Mouse (Mus musculus) ES-E14 (cell line): ENCODE results near the gene Nmrk2. TPM values are rescaled to one million over a fixed set of nuclear protein-coding genes. Genes with fewer than 3 reads are reported as not detected.
A peak's percentile ranks its signal among the peaks of the same experiment; 100 is the strongest.
"Not testable (repeated sequence)": the region's sequence is repeated elsewhere in the genome, so short reads cannot be mapped to it uniquely, and the experiment has no call there.

Experiments used
- DNase-seq: peaks from one replicate; pipeline ENCODE4 v3.0.0-alpha.2; 2013; ENCODE audit warnings: low read depth, low spot score
- H3K27ac ChIP-seq: 2 replicates; pipeline ENCODE4 v1.5.1; 2012; ENCODE audit warnings: low read depth, mild to moderate bottlenecking, low read length, moderate library complexity, mixed read lengths; ENCODE audit not compliant: poor library complexity, insufficient read depth, severe bottlenecking
- H3K36me3 ChIP-seq: 2 replicates; pipeline ENCODE4 v1.6.1; 2012; ENCODE audit warnings: mild to moderate bottlenecking, low read length, moderate library complexity, mixed read lengths; ENCODE audit not compliant: control insufficient read depth, poor library complexity, insufficient read depth, severe bottlenecking
- H3K4me1 ChIP-seq, 2 experiments: fragments of 150-350 bp in 1 of 2; sonication (generic) in 1 of 2; 2 replicates each; pipeline ENCODE4 v1.6.1; 2012; ENCODE audit warnings: low read length in 2 of 2, mild to moderate bottlenecking in 1 of 2, mixed read lengths in 1 of 2; ENCODE audit not compliant: control insufficient read depth in 2 of 2, insufficient read depth in 2 of 2, poor library complexity in 1 of 2
- H3K4me3 ChIP-seq, 2 experiments: fragments of 150-350 bp in 1 of 2; sonication (generic) in 1 of 2; 2 replicates each; pipeline ENCODE4 v1.5.1; 2012; ENCODE audit warnings: low read length in 2 of 2, low read depth in 1 of 2, mild to moderate bottlenecking in 1 of 2, mixed read lengths in 1 of 2; ENCODE audit not compliant: insufficient read depth in 1 of 2, poor library complexity in 1 of 2, severe bottlenecking in 1 of 2
- H3K9ac ChIP-seq: 2 replicates; pipeline ENCODE4 v1.6.1; 2012; ENCODE audit warnings: low read depth, mild to moderate bottlenecking, low read length, mixed read lengths; ENCODE audit not compliant: poor library complexity, insufficient read depth, severe bottlenecking
- H3K9me3 ChIP-seq: fragments of 150-350 bp; sonication (generic); 2 replicates; pipeline ENCODE4 v1.6.1; 2012; ENCODE audit warnings: low read depth, mild to moderate bottlenecking, low read length; ENCODE audit not compliant: control insufficient read depth, insufficient read depth
- CHD2 ChIP-seq: IDR thresholded peaks from 2 replicates; pipeline ENCODE4 v1.6.1; 2014; ENCODE audit warnings: mild to moderate bottlenecking, low read depth, low read length, inconsistent platforms
- HCFC1 ChIP-seq: IDR thresholded peaks from 2 replicates; pipeline ENCODE4 v1.6.1; 2012; ENCODE audit warnings: low read length, inconsistent platforms, borderline replicate concordance; ENCODE audit not compliant: insufficient read depth
- MAFK ChIP-seq: IDR thresholded peaks from 2 replicates; pipeline ENCODE4 v1.6.1; 2014; ENCODE audit warnings: mild to moderate bottlenecking, low read depth, low read length, inconsistent platforms; ENCODE audit not compliant: insufficient read depth
- ZC3H11A ChIP-seq: IDR thresholded peaks from 2 replicates; pipeline ENCODE4 v1.6.1; 2012; ENCODE audit warnings: low read depth, mild to moderate bottlenecking, inconsistent platforms, low read length, borderline replicate concordance
- ZNF384 ChIP-seq: IDR thresholded peaks from 2 replicates; pipeline ENCODE4 v1.6.1; 2012; ENCODE audit warnings: low read depth, low read length, inconsistent platforms
- in situ Hi-C, 2 experiments: fragments of 600-800 bp; cut with MboI; formaldehyde crosslinking; loops; one replicate each; pipeline ENCODE4 v1.15.1; 2025; ENCODE audit warnings: low sequenced_read_pairs in 2 of 2, inconsistent platforms in 1 of 2; ENCODE audit not compliant: unreplicated experiment in 2 of 2
- total RNA-seq: library from RNA; depleted of rRNA; stranded (reverse); fragments of 300-350 nt; gene quantifications from 2 replicates; pipeline ENCODE4 v1.2.3, GENCODE M21; 2012

Gene Nmrk2
- total RNA-seq, 1 experiment = not detected

- Histone ChIP-seq H3K4me1 (peaks cover 0 to 2% of the 10 kb centered on the region in 2 experiments; a peak in 1 of 4 replicates), H3K9ac (no peak overlapping the region), H3K9me3 (no peaks in the 10 kb centered on the region), H3K27ac (no peak overlapping the region), H3K36me3 (no peaks in the 10 kb centered on the region), H3K4me3 (no peak overlapping the region)
- TF ChIP-seq HCFC1 (no peak), CHD2 (no peak), MAFK (no peak), ZC3H11A (no peak), ZNF384 (no peak)
- in situ Hi-C loops = no loop called here
- no peak for DNase-seq
Measured at GRCm38 (mm10) chr10:81217964-81218363, 16.1 kb upstream of the Nmrk2 start.

DNA sequence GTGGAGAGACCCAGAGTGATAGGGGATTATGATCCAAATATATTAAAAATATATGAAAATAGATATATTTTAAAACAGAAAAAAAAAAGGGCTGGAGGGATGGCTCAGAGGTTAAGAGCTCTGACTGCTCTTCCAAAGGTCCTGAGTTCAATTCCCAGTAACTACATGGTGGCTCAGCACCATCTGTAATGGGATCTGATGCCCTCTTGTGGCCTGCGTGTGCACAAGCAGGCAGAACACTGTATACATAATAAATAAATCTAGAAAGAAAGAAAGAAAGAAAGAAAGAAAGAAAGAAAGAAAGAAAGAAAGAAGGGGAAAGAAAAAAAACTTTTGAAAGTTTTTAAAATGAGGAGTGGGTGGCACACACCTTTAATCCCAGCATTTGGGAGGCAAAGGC is 15.4 kb upstream of the Nmrk2 start:
- H3K4me3 ChIP-seq, H3K36me3 ChIP-seq, H3K9ac ChIP-seq, H3K27ac ChIP-seq, DNase-seq, H3K9me3 ChIP-seq, H3K4me1 ChIP-seq, in situ Hi-C loops: not testable (repeated sequence)

GRCm38 (mm10) chr10:81216810-81217209 is 15.0 kb upstream of the Nmrk2 start:
- Histone ChIP-seq H3K4me1 (peaks cover 0 to 2% of the 10 kb centered on the region in 2 experiments; a peak in 1 of 4 replicates), H3K27ac (no peak overlapping the region), H3K9ac (no peak overlapping the region), H3K4me3 (no peak overlapping the region), H3K36me3 (no peaks in the 10 kb centered on the region), H3K9me3 (no peaks in the 10 kb centered on the region)
- TF ChIP-seq ZNF384 (no peak), HCFC1 (no peak), CHD2 (no peak), MAFK (no peak), ZC3H11A (no peak)
- in situ Hi-C loops = no loop called here
- no peak for DNase-seq

DNA sequence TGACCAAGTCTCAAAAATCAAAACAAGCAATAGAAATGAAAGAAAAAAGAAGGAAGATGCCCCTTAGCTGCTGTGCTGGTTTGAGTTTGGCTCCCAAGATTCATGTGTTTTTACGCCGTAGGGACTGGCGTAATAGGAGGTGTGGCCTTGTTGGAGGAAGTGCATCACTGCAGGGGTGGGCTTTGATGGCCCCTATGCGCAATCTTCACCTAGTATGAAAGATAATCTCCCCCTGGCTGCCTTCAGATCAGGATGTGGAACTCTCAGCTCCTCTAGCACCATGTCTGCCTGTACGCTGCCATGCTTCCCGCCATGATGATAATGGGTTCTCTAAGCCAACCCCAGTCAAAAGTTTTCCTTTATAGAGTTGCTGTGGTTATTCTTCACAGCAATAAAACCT is 14.4 kb upstream of the Nmrk2 start:
- TF ChIP-seq CHD2 = no peak
- TF ChIP-seq ZC3H11A = no peak
- no peak for TF ChIP-seq HCFC1
- TF ChIP-seq MAFK = no peak
- TF ChIP-seq ZNF384 = no peak
- DNase-seq = no peak
- H3K27ac ChIP-seq = no peak overlapping the region
- no peak overlapping the region for H3K9ac ChIP-seq
- in situ Hi-C loops = no loop called here
- peaks cover 0 to 2% of the 10 kb centered on the region in 2 experiments; a peak in 1 of 4 replicates for H3K4me1 ChIP-seq
- no peaks in the 10 kb centered on the region for H3K36me3 ChIP-seq
- H3K9me3 ChIP-seq = no peaks in the 10 kb centered on the region
- 0 out of 4 replicates have a peak overlapping the region, but pooled peaks of 1 of the 2 experiments have one; percentile 35 for H3K4me3 ChIP-seq

DNA sequence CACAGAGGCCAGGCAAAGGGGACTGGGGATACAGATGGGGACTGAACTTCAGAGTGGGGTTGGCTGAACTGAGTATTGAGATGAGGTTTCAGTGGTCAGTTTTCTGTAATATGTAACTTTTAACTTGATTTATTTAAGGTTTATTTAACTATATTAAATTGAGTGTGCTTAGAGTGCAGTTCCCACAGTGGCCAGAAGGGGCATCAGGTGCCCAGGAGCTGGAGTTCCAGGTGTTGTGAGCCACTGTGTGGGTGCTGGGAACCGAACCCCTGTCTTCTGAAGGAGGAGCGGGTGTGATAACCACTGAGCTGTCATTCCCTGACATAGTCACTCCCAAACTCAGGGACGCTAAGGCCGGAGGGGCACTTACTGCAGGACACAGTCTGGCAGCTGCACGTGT is 8.3 kb upstream of the Nmrk2 start:
- no peak overlapping the region for H3K9ac ChIP-seq
- H3K36me3 ChIP-seq = no peaks in the 10 kb centered on the region
- TF ChIP-seq MAFK (no peak), HCFC1 (no peak)
- H3K4me3 ChIP-seq = no peak overlapping the region
- no peaks in the 10 kb centered on the region for H3K9me3 ChIP-seq
- DNase-seq = no peak
- no peaks in the 10 kb centered on the region for H3K4me1 ChIP-seq
- no peak overlapping the region for H3K27ac ChIP-seq
- in situ Hi-C loops = no loop called here
